In the genomic region with DNA sequence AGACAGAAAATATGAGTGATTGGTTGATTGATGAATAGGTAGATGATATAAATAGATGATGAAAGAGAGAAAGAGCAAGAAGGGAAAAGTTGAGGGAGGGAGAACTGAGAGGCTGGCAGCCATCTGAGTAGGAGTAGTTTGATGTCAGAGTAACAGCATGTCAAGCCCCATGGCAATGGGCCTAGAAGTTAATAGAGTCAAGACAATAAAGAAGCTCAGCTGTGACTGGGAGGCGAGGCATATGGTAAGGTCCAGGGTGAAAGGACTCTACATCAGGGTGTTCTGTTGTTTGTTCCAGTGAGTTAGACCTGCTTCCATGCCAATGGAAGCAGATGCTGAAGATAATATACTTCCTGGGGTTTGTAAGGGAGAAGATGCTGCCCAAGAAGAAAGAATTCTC, we compare ENCODE assay signal across 25 mouse cellular contexts.
"Had no signal": no experiment of that assay in that cellular context is flagged by ENCODE, and none has a peak within 500 bp of the region (broad histone marks: within the 10 kb centered on the region; RNA-seq: fewer than 3 reads in every experiment).

No protein-coding gene starts in this region.

- DNase-seq: gastrocnemius, adult 2 months; gastrocnemius, postnatal 10 days; gastrocnemius, postnatal 25 days; heart, adult 18-20 months; heart, postnatal 10 days; heart, postnatal 4 days; kidney, adult 18-20 months; kidney, adult 9 months; kidney, postnatal 36 days; layer of hippocampus, adult 9-11 months; layer of hippocampus, postnatal 36 days had no signal

- H3K4me1 ChIP-seq: heart, embryonic 10.5 days; heart, embryonic 12.5 days; hindbrain, embryonic 10.5 days; hindbrain, embryonic 13.5 days; hindbrain, embryonic 15.5 days; intestine, embryonic 15.5 days; kidney, embryonic 15.5 days; limb, embryonic 13.5 days; limb, embryonic 15.5 days; liver, embryonic 12.5 days had no signal

- H3K27ac ChIP-seq: gastrocnemius, adult 2 months; heart, embryonic 10.5 days; hindbrain, embryonic 10.5 days; hindbrain, embryonic 13.5 days; hindbrain, embryonic 15.5 days; intestine, embryonic 15.5 days; kidney, embryonic 15.5 days; kidney, postnatal 0 days; limb, embryonic 13.5 days; limb, embryonic 15.5 days; liver, embryonic 12.5 days; liver, embryonic 14.5 days had no signal

- H3K4me2 ChIP-seq: heart, embryonic 12.5 days; hindbrain, embryonic 13.5 days; hindbrain, embryonic 15.5 days; intestine, embryonic 15.5 days; kidney, embryonic 15.5 days; limb, embryonic 13.5 days; limb, embryonic 15.5 days; liver, embryonic 12.5 days had no signal

- H3K36me3 ChIP-seq: heart, embryonic 10.5 days; heart, embryonic 12.5 days; hindbrain, embryonic 10.5 days; hindbrain, embryonic 13.5 days; hindbrain, embryonic 15.5 days; intestine, embryonic 15.5 days; kidney, embryonic 15.5 days; limb, embryonic 13.5 days; limb, embryonic 15.5 days; liver, embryonic 12.5 days had no signal

- H3K9me3 ChIP-seq: heart, embryonic 10.5 days; hindbrain, embryonic 10.5 days; hindbrain, embryonic 13.5 days; hindbrain, embryonic 15.5 days; intestine, embryonic 15.5 days; kidney, embryonic 15.5 days; limb, embryonic 13.5 days; limb, embryonic 15.5 days; liver, embryonic 12.5 days had no signal

- H3K4me3 ChIP-seq: gastrocnemius, adult 2 months; heart, embryonic 10.5 days; heart, embryonic 12.5 days; hindbrain, embryonic 10.5 days; hindbrain, embryonic 13.5 days; hindbrain, embryonic 15.5 days; intestine, embryonic 15.5 days; kidney, embryonic 15.5 days; limb, embryonic 13.5 days; limb, embryonic 15.5 days; liver, embryonic 12.5 days had no signal

- ATAC-seq: inflammation-experienced regulatory T-cells, adult 6 months; intestine, embryonic 15.5 days; intestine, postnatal 0 days; liver, embryonic 12.5 days had no signal

- H3K27me3 ChIP-seq: heart, embryonic 12.5 days; hindbrain, embryonic 13.5 days; hindbrain, embryonic 15.5 days; intestine, embryonic 15.5 days; kidney, embryonic 15.5 days; limb, embryonic 13.5 days; limb, embryonic 15.5 days; liver, embryonic 12.5 days had no signal

- H3K9ac ChIP-seq: heart, embryonic 12.5 days; hindbrain, embryonic 13.5 days; hindbrain, embryonic 15.5 days; intestine, embryonic 15.5 days; kidney, embryonic 15.5 days; limb, embryonic 13.5 days; limb, embryonic 15.5 days; liver, embryonic 12.5 days; liver, embryonic 14.5 days had no signal
